Mouse (Mus musculus) forelimb bud, embryonic 11.5 days (tissue): ENCODE measurements at regions not wholly inside any gene's neighbourhood (a gene's known extent, or its start where the extent isn't known, plus 50 kb on each side); places are given as distances from the start of the nearest gene placed in this dataset.

ENCODE experiments used
- DNase-seq: peaks from one replicate; pipeline ENCODE4 v3.0.0-alpha.2; 2012; ENCODE audit warnings: low read depth, low spot score

DNA sequence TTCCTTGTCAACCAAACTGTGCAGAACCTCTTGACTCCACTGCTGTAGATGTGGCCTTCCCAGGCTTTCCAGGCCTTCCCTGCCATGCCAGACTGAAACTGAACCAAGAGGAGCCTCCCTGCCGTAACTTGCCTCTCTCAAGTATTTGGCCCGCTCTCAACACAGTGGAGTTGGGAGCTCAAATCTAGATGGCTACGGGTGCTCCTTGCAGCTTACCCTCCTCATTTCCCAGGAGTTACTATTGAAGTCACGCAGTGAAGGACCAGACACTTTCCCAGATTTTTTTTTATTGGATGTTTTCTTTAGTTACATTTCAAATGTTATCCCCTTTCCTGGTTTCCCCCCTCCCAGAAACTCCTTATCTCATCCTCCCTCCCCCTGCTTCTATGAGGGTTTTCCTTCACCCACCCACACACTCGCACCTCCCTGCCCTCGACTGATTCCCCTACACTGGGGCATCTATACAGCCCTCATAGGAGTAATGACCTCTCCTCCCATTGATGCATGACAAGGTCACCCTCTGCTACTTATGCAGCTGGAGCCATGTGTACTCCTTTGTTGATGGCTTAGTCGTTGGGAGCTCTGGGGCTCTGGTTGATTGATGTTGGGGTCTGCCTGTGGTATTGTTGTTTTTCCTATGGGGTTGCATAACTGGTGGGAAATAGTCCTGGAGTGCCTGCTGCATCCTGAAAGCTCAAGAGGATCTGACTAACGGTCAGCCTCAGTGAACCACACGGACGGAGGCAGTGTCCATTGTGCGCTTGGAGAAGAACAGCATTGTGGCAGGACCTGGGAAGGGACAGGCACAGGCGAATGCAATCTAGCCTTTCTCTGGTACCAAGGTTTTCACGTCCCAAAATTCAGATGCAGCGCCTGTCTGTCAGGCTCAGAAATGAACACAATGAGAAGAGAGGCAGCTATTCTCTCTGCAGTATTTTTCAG, 602.5 kb downstream of the Dok5 start:
- DNase-seq = no peak

DNA sequence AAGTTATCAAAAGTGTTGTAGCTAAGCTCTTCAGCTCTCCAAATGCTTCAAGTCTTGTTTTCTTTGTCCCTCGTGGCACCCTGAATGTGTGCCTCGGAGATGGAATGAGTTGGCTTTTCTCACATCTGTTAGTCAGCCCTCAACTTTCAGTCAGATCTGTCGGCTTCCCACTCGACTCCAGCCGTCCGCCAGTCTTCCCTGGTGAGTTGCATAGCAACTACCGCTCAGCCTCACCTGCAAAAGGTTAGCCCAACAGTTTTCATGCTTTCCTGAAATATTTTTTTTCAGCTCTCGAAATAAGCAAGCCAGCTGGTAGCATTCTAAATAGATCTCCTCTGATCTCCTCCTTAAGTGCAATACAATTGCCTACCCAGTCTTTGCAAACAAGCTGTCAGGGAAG, 601.2 kb downstream of the Dok5 start:
- DNase-seq = no peak

DNA sequence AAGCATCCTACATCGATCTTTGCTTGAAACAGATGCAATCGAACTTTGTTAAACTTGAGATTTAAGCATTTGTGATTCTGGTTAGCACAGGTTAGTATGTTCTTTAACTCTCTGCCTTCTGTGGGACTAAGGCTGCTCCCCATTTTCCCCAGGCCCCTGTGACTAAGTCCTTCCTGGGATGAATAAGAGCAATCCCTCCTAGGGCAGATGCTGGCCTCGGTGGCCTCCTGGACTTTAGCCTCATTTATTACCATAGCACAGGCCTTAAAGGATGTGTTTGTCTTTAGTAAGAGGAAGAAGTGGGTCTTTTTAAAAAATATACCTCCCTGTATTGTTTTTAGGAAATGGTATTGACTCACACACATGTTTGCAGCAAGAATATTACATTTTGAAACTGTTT, 599.9 kb downstream of the Dok5 start:
- no peak for DNase-seq

DNA sequence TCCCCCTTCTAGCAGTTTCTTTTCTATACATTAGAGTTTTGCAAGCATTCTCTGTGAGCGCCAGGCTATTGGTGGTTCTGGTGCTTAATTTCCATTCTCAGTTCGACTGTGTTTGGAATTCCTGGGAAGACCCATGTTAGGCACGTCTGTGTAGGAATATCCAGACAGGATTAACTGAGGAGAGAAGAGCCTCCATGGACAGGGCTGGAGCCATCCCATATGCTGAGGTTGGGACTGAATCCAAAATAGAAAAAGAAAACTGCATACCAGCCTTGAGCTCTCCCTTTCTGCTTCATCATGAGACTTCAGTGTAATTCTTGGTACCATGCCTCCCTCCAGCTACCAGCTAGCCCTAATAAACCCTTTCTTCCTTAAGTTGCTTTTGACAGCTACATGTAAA, 595.3 kb downstream of the Dok5 start:
- DNase-seq = no peak

DNA sequence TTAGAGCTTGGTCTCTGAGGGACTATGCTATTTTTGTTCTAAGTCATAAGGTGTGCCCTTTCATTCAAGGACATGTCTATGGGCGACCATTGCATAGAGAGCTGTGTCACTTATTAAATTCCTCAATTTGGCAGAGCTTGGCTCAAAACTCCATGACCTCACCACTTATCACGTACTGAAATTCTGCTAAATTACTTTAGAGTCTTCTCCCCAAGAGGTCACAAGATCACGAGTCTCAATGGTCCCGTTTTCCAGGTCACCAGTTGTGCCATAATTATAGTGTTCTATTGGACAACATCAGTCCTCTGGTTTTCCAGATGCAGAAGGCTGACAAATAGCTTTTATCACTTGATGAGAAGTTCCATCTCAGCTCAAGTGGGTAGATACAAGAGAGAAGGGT, 576.9 kb downstream of the Dok5 start:
- DNase-seq = no peak

DNA sequence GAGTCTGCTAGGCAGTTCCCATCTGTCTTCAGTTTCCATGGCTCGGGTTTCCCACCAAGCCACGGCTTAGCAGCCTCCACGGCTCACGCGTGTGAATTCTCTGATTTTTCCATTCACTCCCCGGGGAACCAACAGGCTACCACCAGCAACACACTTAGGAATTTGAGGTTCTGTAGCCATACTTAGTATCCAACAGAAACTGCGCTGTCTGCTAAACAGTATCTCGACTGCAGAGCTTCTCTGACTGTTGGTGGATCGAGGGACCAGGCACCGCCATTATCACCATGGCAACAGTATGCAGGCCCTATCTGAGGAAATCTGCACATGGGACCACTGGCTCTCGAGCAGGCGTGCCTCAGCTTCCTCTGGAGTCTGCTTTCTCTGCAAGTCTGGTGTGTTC, 574.4 kb downstream of the Dok5 start:
- DNase-seq = peak; percentile 45

DNA sequence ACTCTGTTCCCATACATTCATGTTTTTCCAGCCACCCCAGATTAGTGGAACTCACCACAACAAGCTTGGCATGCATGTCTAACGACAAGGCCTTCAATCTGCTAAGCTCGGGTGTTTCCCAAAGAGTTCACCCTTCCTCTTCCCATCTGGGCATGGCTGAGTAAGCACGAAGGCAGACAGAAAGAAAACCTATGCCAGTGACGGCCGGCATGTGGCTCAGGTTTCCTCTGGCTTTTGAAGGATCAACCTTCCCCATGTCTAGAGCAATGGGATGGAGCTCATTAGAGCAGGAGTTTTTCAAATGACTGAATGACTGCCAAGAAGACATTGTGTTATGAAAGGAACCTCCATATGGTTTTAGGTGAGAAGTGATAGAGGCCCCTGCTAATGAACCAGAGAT, 566.9 kb downstream of the Dok5 start:
- peak; percentile 61 for DNase-seq

DNA sequence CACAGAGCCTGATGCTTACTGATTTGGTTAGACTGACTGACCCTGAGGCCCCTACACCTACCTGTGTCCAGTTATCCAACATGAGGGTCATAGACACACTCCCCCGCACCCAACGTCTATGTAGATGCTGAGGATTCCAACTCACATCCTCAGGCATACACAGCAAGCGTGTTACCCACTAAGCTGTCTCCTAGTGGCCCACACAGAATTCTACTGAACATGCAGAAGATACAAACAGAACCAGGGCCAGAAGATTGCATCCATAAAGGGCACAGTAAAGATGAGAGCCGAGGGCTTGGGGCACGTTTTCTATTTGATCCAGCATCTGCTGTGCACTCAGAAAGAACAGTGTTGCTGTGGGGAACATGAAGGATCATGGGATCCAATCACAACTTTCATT, 564.0 kb downstream of the Dok5 start:
- DNase-seq = no peak

DNA sequence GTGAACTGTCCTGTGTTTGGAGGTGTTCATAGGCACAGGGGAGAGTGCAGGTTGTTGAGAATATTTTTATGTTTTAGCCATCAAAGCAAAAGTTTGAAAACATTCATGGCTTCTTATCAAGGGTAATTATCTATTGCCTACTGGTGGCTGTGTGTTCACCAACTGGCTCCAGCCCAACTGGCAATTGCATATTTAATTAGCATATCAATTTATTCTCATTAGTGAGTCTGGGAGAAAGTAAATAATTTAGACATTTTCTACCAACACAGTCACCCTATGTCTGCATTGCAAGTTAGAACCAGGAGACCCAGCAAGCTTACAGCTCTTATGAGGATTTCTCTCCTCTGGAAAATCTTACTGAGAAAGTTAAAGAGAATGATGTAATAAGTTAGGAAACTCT, 561.0 kb downstream of the Dok5 start:
- no peak for DNase-seq

DNA sequence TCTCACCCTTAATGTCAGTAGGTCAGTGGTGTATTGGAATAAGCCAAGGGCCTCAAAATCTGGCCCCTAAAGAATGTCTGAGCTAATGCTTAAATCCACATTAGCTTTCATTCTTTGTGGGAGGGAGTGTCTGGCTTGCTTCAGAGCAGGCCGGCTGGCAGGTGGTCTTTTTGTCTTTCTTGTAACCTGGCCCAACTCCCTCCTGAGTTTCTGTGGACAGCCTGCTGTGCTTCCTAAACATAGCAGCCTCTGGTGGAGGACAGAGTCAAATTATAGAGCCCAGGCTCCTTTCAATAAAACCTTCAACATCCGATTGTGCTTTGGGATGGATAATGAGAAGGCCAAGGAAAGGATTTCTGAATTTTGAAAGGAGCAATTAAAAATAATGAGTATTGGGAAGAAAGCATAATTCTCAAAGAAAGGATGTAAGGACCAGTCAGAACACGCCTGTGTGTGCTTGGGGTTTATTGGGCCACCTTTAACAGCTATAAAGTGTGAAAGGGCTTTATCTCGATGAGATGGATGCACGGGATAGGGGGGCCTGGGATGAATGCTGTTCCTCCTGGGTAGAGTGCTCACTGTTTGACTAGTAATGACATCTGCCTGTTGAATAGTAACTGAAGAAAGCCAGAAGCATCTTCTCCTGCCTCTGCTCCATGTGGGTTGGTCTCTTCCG, 554.2 kb downstream of the Dok5 start:
- DNase-seq = peak; percentile 21

DNA sequence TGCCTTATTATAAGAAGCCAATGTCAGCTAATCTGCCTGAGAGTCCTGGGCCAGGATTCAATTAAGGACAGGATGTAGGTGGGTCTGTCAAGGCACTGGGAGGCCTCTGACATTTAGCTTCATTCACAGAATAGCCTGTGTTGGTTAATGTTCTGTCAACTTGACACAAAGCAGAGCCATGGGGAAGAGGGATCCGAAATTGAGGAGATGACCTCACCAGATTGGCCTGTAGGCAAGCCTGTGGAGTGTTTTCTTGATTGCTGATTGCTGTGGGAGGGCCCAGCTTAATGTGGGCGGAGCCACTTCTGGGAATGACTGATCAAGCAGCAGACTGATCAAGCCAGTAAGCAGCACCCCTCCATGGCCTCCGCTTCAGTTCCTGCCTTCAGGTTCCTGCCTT, 548.5 kb downstream of the Dok5 start:
- DNase-seq = peak; percentile 44

DNA sequence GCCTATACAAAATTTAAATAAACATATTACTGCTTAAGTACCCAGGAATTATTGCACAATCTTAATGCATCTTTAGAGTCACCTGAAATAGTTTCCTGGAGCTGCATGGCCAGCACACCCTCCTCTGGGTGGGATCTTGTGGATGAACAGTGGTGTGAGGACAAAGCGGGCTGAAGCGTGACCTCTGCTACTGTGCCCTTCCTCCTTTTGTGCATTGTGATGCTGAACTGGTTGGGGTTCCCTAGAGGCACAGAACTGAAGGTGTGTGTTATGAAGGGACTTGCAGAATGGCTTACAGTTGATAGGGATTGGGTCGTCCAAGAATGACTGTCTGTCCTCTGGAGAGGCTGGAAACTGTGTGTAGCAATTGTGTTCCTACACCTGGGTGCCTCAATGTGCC, 547.7 kb downstream of the Dok5 start:
- DNase-seq = no peak

DNA sequence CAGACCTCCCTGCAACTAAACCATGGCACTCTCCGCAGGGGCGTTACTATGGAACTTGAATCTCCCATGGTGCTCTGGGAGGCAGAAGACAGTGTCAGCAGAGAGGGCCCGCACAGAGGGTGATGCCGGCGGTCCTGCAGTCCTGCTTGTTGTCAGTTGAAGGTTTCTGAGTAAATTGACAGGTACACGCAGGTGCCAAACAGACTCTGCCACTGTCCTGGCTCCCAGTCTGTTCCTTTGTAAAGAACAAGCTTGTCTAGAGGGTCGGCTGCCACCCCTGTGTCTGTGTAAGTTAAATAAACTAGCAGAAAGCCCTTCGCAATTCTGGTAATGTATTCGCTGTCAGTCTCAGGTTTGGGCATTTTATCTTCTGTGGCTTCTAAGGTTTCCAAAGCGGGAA, 521.6 kb downstream of the Dok5 start:
- no peak for DNase-seq

DNA sequence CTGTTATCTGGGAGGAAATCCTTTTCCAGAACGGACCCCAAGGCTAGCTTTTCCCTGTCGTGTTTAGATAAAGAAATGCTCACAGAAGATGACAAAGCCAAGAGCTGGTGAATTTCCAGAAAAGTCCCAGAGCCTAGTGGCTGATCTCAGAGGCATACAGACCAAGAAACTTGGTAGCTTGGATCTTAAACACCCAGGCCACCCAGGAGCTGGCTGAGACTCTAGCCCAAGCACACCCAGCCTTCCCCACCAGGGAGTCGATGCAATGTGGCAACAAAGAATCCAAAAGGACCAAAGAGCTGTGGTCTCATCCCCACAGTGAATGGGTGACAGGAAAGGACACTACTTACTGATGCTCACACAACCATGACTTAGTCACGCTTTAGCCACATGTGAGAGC, 513.8 kb downstream of the Dok5 start:
- no peak for DNase-seq

DNA sequence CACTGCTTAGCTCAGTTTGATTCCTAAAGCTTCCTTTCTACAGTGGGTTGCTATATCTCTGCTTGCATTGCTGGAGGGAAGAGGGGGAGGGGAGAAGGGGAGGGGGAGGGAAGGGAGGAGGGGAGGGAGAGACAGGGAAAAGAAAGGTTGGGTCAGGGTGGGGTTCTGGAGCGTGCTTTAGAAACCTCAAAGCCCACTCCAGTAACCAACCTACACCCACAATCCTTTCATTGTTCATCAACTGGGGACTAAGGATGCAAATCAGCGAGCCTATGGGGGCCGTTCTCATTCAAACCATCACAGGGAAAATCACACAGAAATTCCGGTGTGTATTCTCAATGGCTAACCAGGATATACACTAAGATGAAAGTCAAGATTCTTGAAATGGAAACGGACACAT, 510.7 kb downstream of the Dok5 start:
- DNase-seq = no peak

DNA sequence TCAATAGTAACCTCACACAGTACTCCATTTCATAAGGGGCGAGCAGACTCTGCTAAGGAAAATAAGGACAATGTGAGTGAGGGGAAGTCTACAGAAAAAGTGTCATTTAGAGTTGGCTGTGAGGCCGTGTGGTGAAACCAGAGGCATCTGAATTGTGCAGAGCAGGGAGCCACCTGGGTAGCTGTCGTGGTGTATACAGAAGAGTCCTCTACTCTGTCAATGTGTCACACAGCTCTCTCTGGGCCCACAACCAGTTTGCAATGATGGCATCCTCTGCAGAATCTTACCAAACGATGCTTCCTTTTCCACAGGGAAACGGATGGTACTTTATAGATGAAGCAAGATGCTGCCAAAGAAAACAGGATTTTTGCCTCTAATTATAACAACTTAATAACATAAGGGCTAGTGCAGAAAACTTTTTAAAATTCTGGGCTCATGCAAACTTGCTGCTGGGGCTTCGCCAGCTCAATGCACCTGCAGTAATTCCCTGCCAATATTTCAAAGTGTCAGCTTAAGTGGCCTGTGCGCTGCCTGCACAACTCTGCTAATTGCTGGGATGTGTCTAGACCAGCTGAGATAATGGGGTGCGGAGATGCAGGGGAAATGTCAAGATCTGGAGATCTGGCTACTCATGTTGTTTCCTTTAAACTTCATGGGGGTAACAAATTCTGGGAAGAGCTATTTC, 505.8 kb downstream of the Dok5 start:
- DNase-seq = peak; percentile 12

DNA sequence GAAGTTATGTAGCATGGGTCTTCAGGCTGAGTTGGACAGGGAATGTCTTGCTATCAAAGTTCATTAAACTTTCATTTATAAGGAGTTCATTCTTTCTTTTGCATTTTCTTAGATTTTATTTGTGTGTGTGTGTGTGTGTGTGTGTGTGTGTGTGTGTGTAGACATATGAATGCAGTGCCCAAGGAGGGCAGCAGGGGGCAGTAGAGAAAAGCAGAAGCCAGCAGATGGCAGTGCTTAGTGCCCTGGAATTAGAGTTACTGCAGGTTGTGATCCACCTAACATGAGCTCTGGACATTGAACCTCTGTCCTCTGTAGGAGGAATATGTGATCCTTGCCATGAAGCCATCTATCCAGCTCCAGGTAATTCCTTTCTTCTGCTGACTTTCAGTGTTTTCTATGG, 501.2 kb downstream of the Dok5 start:
- DNase-seq = no peak

DNA sequence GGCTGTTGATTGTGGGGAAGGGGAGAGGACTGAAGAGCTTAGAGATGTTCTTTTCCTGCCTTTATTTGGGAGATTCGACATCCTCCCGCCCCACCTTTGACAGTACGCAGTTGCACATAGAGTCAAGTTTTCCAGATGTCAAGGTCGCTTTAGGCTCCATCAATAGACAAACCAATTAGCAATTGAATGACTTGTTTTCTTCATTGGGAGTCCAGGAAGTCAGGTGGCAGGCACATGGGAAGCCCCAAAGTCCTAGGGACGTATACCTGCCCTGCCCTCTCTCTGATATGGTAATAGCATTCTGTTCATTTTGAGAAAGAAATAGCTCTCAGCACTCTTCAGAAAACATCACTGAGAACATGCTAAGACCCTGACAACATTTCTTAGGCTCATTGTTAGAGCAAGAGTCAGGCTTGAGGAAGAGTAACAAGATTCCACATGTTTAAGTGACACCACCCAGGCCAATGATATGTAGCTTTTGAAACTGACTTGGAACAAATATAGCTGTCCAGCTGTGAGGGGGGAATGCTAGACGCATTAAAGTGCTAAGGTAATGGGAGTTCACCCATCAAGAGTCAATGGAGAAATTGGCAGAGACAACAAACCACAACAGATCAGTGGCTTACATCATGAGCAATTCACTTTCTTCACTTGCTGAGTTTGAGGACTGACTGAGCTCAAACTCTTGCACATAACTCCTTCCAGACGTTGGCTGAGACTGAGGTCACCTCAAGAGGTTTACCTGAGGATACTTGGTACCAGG, 499.9 kb downstream of the Dok5 start:
- no peak for DNase-seq

DNA sequence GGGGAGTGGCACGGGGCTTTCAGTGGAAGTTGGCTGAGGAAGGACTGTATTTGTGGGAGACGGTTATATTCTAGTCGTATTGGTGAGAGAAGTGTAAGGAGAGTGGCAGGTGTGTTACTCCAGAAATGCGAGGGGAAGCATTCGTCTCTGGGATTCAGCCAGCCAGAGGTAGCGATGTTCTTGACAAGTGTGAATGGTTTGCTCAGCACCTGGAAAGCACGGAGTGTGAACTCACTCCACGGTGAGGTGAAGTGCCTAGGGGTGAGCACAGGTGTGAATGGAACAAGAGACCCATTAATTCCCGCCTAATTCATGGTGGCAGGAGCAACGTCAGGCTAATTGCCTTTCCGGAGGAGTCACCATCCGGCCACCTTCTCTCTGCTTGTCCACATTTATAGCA, 498.9 kb downstream of the Dok5 start:
- DNase-seq = no peak

DNA sequence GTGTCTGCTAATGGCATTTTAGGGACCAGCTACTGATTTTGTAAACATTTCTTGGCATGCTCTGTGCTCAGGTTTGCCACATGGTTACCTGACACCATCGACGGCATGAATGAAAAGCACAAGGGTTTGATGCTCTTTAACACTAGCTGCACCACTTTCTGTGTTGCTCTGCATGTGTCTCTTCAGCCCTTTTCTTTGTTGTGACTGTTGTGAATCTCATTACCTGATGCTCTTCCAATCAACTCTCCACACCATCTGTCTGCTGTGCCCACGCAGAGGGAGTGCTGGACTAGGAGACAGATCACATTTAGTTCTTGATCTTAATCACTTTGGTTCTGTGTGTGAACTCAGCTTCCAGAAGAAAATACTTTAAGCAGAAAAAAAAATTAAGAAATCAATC, 496.6 kb downstream of the Dok5 start:
- no peak for DNase-seq

DNA sequence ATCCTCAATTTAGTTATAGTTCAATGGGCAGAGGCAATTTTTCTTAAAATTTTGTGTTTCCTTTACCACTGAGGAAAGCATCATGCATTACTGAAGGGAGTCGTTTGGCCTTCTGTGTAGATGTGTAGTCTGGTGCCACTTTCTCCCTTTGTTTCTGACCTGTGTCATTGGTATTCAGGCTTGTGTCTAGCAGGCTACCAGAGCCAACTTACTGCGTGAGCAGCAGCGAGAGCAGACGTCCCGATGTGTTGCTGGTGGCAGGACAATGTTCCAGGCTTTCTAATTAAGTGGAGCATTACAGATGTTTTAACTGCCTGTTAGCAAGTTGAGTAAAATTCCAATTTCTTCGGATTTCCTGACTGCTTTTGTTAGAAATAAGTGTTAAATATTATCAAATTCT, 482.2 kb downstream of the Dok5 start:
- no peak for DNase-seq

DNA sequence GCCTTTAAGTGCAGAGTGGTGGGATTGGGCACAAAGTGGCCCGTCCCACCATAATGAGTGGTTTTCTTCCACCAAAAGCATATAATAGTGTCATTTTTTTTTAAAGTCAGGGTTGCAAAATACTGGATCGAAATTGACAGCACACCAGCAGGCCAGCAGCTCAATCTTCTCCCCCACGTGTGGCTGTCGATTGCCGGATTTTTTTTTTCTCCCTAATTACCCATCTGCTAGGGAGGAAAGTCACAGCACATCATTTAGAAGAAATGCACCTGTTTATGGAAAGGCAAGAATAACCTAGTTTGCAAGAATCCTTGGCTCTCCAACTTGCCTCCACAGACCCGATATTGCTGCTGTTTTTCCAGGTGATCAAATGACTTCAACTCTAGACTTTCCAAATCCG, 464.9 kb downstream of the Dok5 start:
- no peak for DNase-seq
